Mouse (Mus musculus) 416B (cell line): Measurements from ENCODE around the gene Atxn10.

Experiments
- DNase-seq: peaks from one replicate; pipeline ENCODE4 v3.0.0; 2011; ENCODE audit warnings: low read depth

Gene Atxn10

GRCm38 (mm10) chr15:85334234-85334633 lies 1.8 kb upstream of the Atxn10 start:
- no peak for DNase-seq

- DNase-seq, result peak; percentile 89
Observed at GRCm38 (mm10) chr15:85336301-85336991, 401 bp downstream of the Atxn10 start.

- peak; percentile 54 for DNase-seq
Observed at GRCm38 (mm10) chr15:85337219-85337618, 1.2 kb downstream of the Atxn10 start.

- DNase-seq, result no peak
Observed at GRCm38 (mm10) chr15:85337979-85338378, 1.9 kb downstream of the Atxn10 start.

GRCm38 (mm10) chr15:85342246-85342645 lies 6.2 kb downstream of the Atxn10 start:
- no peak for DNase-seq

GRCm38 (mm10) chr15:85344673-85345072 lies 8.6 kb downstream of the Atxn10 start:
- no peak for DNase-seq

GRCm38 (mm10) chr15:85347058-85347700 lies 11.1 kb downstream of the Atxn10 start:
- no peak for DNase-seq

- no peak for DNase-seq
Observed at GRCm38 (mm10) chr15:85350144-85350543, 14.1 kb downstream of the Atxn10 start.

- no peak for DNase-seq
Observed at GRCm38 (mm10) chr15:85354060-85354459, 18.0 kb downstream of the Atxn10 start.

GRCm38 (mm10) chr15:85356112-85356511 lies 20.1 kb downstream of the Atxn10 start:
- DNase-seq, result no peak

- DNase-seq, result peak; percentile 33
Observed at GRCm38 (mm10) chr15:85357465-85358225, 21.6 kb downstream of the Atxn10 start.

GRCm38 (mm10) chr15:85359483-85359882 lies 23.4 kb downstream of the Atxn10 start:
- DNase-seq, result no peak

GRCm38 (mm10) chr15:85359901-85360300 lies 23.9 kb downstream of the Atxn10 start:
- no peak for DNase-seq

- DNase-seq, result no peak
Observed at GRCm38 (mm10) chr15:85364366-85364765, 28.3 kb downstream of the Atxn10 start.

GRCm38 (mm10) chr15:85366938-85367337 lies 30.9 kb downstream of the Atxn10 start:
- no peak for DNase-seq

GRCm38 (mm10) chr15:85369765-85370164 lies 33.7 kb downstream of the Atxn10 start:
- DNase-seq, result no peak

- DNase-seq, result no peak
Observed at GRCm38 (mm10) chr15:85373125-85373524, 37.1 kb downstream of the Atxn10 start.

- peak; percentile 49 for DNase-seq
Observed at GRCm38 (mm10) chr15:85383477-85383876, 47.4 kb downstream of the Atxn10 start.

GRCm38 (mm10) chr15:85388696-85389095 lies 52.7 kb downstream of the Atxn10 start:
- DNase-seq, result peak; percentile 19

GRCm38 (mm10) chr15:85389915-85390314 lies 53.9 kb downstream of the Atxn10 start:
- peak; percentile 86 for DNase-seq

GRCm38 (mm10) chr15:85395360-85395759 lies 59.3 kb downstream of the Atxn10 start:
- no peak for DNase-seq

GRCm38 (mm10) chr15:85401926-85402325 lies 65.9 kb downstream of the Atxn10 start:
- DNase-seq, result no peak

GRCm38 (mm10) chr15:85403256-85403731 lies 67.2 kb downstream of the Atxn10 start:
- DNase-seq, result peak; percentile 44
